Mouse (Mus musculus) kidney, embryonic 15.5 days (tissue): ENCODE measurements at regions not wholly inside any gene's neighbourhood (a gene's known extent, or its start where the extent isn't known, plus 50 kb on each side); places are given as distances from the start of the nearest gene placed in this dataset.
A peak's percentile ranks its signal among the peaks of the same experiment; 100 is the strongest.

Experiments
- ATAC-seq: fragments of 200-750 bp; cut with Nextera tagmentation; replicated peaks from 2 replicates; pipeline ENCODE4 v1.8.0; 2017; ENCODE audit warnings: moderate TSS enrichment; ENCODE audit not compliant: low FRiP score
- H3K27ac ChIP-seq: fragments of 300-500 bp; sonication (generic); 2 replicates; pipeline ENCODE4 v1.5.1; 2015; ENCODE audit warnings: mild to moderate bottlenecking, inconsistent platforms
- H3K27me3 ChIP-seq: fragments of 300-500 bp; sonication (generic); 2 replicates; pipeline ENCODE4 v1.6.1; 2015; ENCODE audit warnings: inconsistent platforms
- H3K36me3 ChIP-seq: fragments of 300-500 bp; sonication (generic); 2 replicates; pipeline ENCODE4 v1.6.1; 2015; ENCODE audit warnings: inconsistent platforms
- H3K4me1 ChIP-seq: fragments of 300-500 bp; sonication (generic); 2 replicates; pipeline ENCODE4 v1.6.1; 2015; ENCODE audit warnings: inconsistent platforms
- H3K4me2 ChIP-seq: fragments of 300-500 bp; sonication (generic); 2 replicates; pipeline ENCODE4 v1.6.1; 2015; ENCODE audit warnings: moderate library complexity, mild to moderate bottlenecking, inconsistent platforms
- H3K4me3 ChIP-seq: fragments of 300-500 bp; sonication (generic); replicated peaks from 2 replicates; pipeline ENCODE4 v1.5.1; 2015; ENCODE audit warnings: mild to moderate bottlenecking, inconsistent platforms
- H3K9ac ChIP-seq: fragments of 300-500 bp; sonication (generic); 2 replicates; pipeline ENCODE4 v1.6.1; 2015; ENCODE audit warnings: mild to moderate bottlenecking, inconsistent platforms
- H3K9me3 ChIP-seq: fragments of 300-500 bp; sonication (generic); replicated peaks from 2 replicates; pipeline ENCODE4 v1.6.1; 2016; ENCODE audit warnings: inconsistent platforms
- WGBS: fragments of 180-500 bp; shearing (Covaris S2); methylation state at CpG from one replicate; pipeline ENCODE4 v1.1.7; 2015; ENCODE audit warnings: mixed read lengths; 5-methylcytosine and 5-hydroxymethylcytosine counted together

DNA sequence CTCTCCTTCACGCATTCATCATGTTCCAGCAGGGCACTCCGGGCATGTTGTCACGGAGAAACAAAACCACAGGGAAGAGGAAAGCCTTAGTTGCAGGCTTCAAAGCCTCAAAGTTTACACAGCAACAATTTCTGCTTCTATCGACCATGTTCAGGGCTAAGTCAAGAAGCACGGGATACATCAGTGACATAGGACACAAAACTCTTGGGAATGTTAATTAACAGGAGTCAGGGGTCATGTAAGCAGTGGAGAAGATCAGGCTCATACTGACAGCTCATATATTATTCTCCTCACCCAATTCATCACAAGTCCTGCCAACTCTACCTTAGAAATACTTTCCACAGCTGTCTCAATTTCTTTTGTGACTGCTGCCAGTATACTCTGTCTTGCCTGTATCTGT is 133.0 kb upstream of the Btbd3 start:
- Histone ChIP-seq H3K27ac (no peak overlapping the region), H3K36me3 (no peaks in the 10 kb centered on the region), H3K27me3 (no peaks in the 10 kb centered on the region), H3K4me3 (no peak overlapping the region), H3K4me2 (no peak overlapping the region), H3K9ac (no peak overlapping the region), H3K4me1 (no peaks in the 10 kb centered on the region), H3K9me3 (peaks cover 2% of the 10 kb centered on the region; the same call in 1 of the 2 replicates)
- 0 out of 2 replicates have a peak, but pooled peaks have one; percentile 43 for ATAC-seq
- 33% methylated on average over 5 of the region's 5 CpGs for WGBS

DNA sequence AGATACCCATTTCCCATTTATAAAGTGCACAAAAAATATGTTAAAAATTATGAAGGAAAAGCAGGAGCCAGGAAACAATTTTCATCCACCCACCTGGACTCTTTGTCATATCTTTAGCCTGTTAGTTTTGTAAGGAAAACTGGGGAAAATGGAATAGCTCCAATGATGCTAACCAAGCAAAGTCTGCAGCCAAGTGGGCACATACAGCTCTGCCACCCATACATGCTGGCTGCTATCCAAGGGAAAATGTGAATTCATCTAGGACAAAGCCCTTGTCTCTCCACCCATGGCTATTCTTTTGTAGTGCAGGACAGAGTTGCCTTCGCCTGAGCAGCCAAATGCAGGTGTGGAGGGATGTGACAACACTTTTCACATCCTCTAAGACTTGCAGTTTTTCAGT is 135.5 kb upstream of the Btbd3 start:
- Histone ChIP-seq H3K36me3 (no peaks in the 10 kb centered on the region), H3K9me3 (peaks cover 5% of the 10 kb centered on the region; the same call in 1 of the 2 replicates), H3K4me3 (no peak overlapping the region), H3K27ac (no peak overlapping the region), H3K4me1 (no peaks in the 10 kb centered on the region), H3K9ac (no peak overlapping the region), H3K27me3 (no peaks in the 10 kb centered on the region), H3K4me2 (no peak overlapping the region)
- 83% methylated on average over 1 of the region's 1 CpGs for WGBS
- no peak for ATAC-seq

DNA sequence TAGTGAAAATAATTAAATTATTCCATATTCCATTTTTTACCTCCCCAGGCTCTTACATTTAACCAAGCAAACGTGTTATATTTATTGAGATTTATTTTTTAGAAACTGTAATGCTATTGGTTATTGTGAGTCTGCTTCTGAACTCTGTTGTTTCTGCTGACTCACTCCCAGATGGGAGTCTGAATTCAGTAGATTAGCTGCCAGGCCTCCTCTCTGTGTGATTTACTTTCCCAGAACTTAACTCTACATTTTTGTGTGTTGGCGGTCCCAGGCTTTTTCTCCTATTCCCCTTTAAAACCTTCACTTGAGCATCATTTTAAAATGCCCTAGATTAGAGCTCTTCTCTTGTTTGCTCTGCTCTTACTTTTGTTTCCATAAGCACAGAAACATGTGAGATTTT is 136.2 kb upstream of the Btbd3 start:
- Histone ChIP-seq H3K4me3 (no peak overlapping the region), H3K27me3 (no peaks in the 10 kb centered on the region), H3K27ac (no peak overlapping the region), H3K9me3 (peaks cover 5% of the 10 kb centered on the region; the same call in 1 of the 2 replicates), H3K4me2 (no peak overlapping the region), H3K36me3 (no peaks in the 10 kb centered on the region), H3K9ac (no peak overlapping the region), H3K4me1 (no peaks in the 10 kb centered on the region)
- WGBS, result 64% methylated on average over 2 of the region's 2 CpGs
- ATAC-seq, result no peak

DNA sequence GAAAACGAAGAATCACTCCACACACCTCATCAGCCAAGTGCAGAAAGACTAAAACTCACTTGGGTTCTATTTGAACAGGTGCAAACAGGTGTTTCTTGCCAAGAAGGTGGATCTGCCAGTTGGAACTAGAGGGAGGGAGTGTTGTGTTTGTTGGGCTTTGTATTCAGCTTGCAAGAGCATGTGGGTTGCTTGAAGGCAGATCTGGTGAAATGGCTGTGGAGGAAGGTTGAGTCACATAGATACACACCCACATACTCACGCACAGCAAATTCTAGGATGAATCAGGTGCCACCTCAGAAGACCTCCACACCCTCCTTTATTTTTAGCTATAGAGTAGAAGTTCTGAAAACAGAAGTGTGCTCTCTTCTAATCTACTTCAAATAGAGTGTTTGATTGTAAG is 156.6 kb upstream of the Btbd3 start:
- no peak for ATAC-seq
- WGBS, result 86% methylated on average over 2 of the region's 2 CpGs
- H3K27me3 ChIP-seq, result no peaks in the 10 kb centered on the region
- H3K36me3 ChIP-seq, result no peaks in the 10 kb centered on the region
- no peak overlapping the region for H3K27ac ChIP-seq
- H3K4me1 ChIP-seq, result no peaks in the 10 kb centered on the region
- no peak overlapping the region for H3K4me2 ChIP-seq
- no peak overlapping the region for H3K9ac ChIP-seq
- no peak overlapping the region for H3K4me3 ChIP-seq
- H3K9me3 ChIP-seq, result no peaks in the 10 kb centered on the region

DNA sequence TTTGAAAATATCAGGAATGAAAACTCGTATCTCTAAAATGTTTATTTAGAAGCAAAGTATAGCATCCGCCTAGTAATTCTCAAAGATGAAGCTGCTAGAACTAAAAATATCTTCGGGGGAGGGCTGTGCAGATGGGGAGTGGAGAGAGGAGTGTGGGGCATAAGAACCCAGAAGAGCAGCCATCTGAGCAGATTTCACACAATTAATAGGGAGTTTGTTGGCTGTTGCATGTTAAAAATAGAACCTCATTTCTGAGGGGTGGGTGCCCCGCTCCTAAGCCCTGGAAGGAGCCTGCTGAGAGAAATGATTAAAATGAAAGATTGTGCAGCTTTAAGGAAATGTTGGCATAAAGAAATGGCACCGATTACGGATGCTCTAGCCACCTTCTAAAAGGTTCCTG is 171.0 kb upstream of the Btbd3 start:
- ATAC-seq, result no peak
- H3K27ac ChIP-seq, result no peak overlapping the region
- no peak overlapping the region for H3K4me3 ChIP-seq
- WGBS, result 83% methylated on average over 6 of the region's 6 CpGs
- no peaks in the 10 kb centered on the region for H3K9me3 ChIP-seq
- no peak overlapping the region for H3K9ac ChIP-seq
- H3K27me3 ChIP-seq, result no peaks in the 10 kb centered on the region
- no peak overlapping the region for H3K4me2 ChIP-seq
- H3K36me3 ChIP-seq, result no peaks in the 10 kb centered on the region
- H3K4me1 ChIP-seq, result no peaks in the 10 kb centered on the region

- no peak overlapping the region for H3K4me2 ChIP-seq
- H3K9ac ChIP-seq, result no peak overlapping the region
- ATAC-seq, result no peak
- 64% methylated on average over 6 of the region's 6 CpGs for WGBS
- no peaks in the 10 kb centered on the region for H3K4me1 ChIP-seq
- H3K9me3 ChIP-seq, result no peaks in the 10 kb centered on the region
- H3K27ac ChIP-seq, result no peak overlapping the region
- H3K36me3 ChIP-seq, result no peaks in the 10 kb centered on the region
- H3K27me3 ChIP-seq, result no peaks in the 10 kb centered on the region
- no peak overlapping the region for H3K4me3 ChIP-seq
These were observed 171.6 kb upstream of the Btbd3 start for GRCm38 (mm10) chr2:138084564-138085283.

- H3K4me2 ChIP-seq, result no peak overlapping the region
- no peaks in the 10 kb centered on the region for H3K4me1 ChIP-seq
- H3K9ac ChIP-seq, result no peak overlapping the region
- no peak overlapping the region for H3K4me3 ChIP-seq
- H3K9me3 ChIP-seq, result no peaks in the 10 kb centered on the region
- no peak overlapping the region for H3K27ac ChIP-seq
- H3K36me3 ChIP-seq, result no peaks in the 10 kb centered on the region
- no peaks in the 10 kb centered on the region for H3K27me3 ChIP-seq
- 81% methylated on average over 6 of the region's 6 CpGs for WGBS
- ATAC-seq, result no peak
These were observed 182.2 kb upstream of the Btbd3 start for GRCm38 (mm10) chr2:138074020-138074613.

GRCm38 (mm10) chr2:138072165-138072728 is 184.1 kb upstream of the Btbd3 start:
- Histone ChIP-seq H3K9ac (no peak overlapping the region), H3K4me2 (no peak overlapping the region), H3K4me1 (no peaks in the 10 kb centered on the region), H3K9me3 (no peaks in the 10 kb centered on the region), H3K4me3 (no peak overlapping the region), H3K27me3 (no peaks in the 10 kb centered on the region), H3K36me3 (no peaks in the 10 kb centered on the region), H3K27ac (no peak overlapping the region)
- no peak for ATAC-seq
- 59% methylated on average over 6 of the region's 6 CpGs for WGBS

DNA sequence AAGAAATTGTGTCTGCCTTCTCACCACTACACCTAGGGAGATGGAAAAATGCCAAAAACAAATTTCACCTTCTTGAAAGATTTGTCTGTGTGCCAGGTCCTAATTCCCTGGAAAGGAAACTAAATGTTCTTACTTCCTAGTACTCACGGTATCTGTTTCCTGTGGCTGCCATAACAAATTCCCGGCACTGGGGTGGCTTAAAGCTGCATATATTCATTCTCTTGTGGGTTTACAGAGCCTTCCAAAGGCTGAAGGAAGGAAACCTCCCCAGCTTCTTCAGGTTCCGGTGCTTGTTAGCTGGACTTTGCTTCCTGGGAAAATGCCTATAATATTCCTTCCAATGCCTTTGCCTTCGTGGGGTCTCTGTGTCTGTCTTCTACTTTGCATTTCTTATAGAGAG is 203.3 kb upstream of the Btbd3 start:
- H3K27me3 ChIP-seq, result no peaks in the 10 kb centered on the region
- H3K27ac ChIP-seq, result no peak overlapping the region
- no peaks in the 10 kb centered on the region for H3K9me3 ChIP-seq
- WGBS, result 72% methylated on average over 4 of the region's 4 CpGs
- ATAC-seq, result no peak
- H3K4me1 ChIP-seq, result peaks cover 6% of the 10 kb centered on the region
- no peak overlapping the region for H3K4me2 ChIP-seq
- H3K36me3 ChIP-seq, result no peaks in the 10 kb centered on the region
- H3K9ac ChIP-seq, result no peak overlapping the region
- no peak overlapping the region for H3K4me3 ChIP-seq

- ATAC-seq, result peak; percentile 84
- no peaks in the 10 kb centered on the region for H3K36me3 ChIP-seq
These were observed 208.0 kb upstream of the Btbd3 start for GRCm38 (mm10) chr2:138048341-138048740.

GRCm38 (mm10) chr2:138047781-138048201 is 208.6 kb upstream of the Btbd3 start:
- Histone ChIP-seq H3K36me3 (no peaks in the 10 kb centered on the region), H3K4me3 (no peak overlapping the region), H3K4me2 (no peak overlapping the region), H3K9me3 (no peaks in the 10 kb centered on the region), H3K4me1 (peaks cover 12% of the 10 kb centered on the region), H3K27ac (no peak overlapping the region), H3K27me3 (no peaks in the 10 kb centered on the region), H3K9ac (no peak overlapping the region)
- WGBS, result 56% methylated on average over 11 of the region's 11 CpGs
- ATAC-seq, result peak; percentile 65

More at GRCm38 (mm10) chr2:138048341-138048740, 208.0 kb upstream of the Btbd3 start:
- H3K4me2 ChIP-seq, result no peak overlapping the region
- no peak overlapping the region for H3K27ac ChIP-seq
- no peaks in the 10 kb centered on the region for H3K27me3 ChIP-seq
- no peak overlapping the region for H3K9ac ChIP-seq
- H3K4me1 ChIP-seq, result peaks cover 12% of the 10 kb centered on the region
- 72% methylated on average over 5 of the region's 5 CpGs for WGBS
- H3K4me3 ChIP-seq, result no peak overlapping the region
- no peaks in the 10 kb centered on the region for H3K9me3 ChIP-seq

DNA sequence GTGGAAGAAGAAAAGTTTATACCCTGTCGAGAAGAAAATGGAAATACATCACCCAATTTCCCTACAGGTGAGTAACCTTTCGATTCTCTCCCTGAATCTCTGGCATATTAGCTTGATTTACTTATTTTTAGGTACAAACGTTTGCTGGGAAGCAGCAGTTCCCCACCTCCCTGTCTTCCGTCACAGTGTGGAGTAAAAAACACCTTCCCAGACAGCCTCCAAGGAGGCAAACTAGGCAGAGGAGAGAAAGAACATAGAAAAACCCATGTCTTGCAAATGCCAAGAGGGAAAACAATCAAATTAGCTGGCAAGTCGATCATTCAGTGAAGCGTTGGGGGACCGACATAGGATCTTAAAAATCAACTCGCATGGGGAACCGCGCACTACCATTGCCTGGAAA is 209.0 kb upstream of the Btbd3 start:
- Histone ChIP-seq H3K9me3 (no peaks in the 10 kb centered on the region), H3K4me1 (peaks cover 12% of the 10 kb centered on the region), H3K4me3 (no peak overlapping the region), H3K4me2 (no peak overlapping the region), H3K9ac (no peak overlapping the region), H3K27ac (no peak overlapping the region), H3K27me3 (no peaks in the 10 kb centered on the region), H3K36me3 (no peaks in the 10 kb centered on the region)
- ATAC-seq, result no peak
- 73% methylated on average over 10 of the region's 10 CpGs for WGBS
